Mouse (Mus musculus) hindbrain, embryonic 16.5 days (tissue): ENCODE data around the gene Gm36079. TPM values are rescaled to one million over a fixed set of nuclear protein-coding genes. Genes with fewer than 3 reads are reported as not detected.
"Not testable (repeated sequence)": the region's sequence is repeated elsewhere in the genome, so short reads cannot be mapped to it uniquely, and the experiment has no call there.

Experiments
- ATAC-seq: fragments of 200-750 bp; cut with Nextera tagmentation; 2 replicates; pipeline ENCODE4 v1.8.0; 2017; ENCODE audit warnings: moderate TSS enrichment, moderate library complexity
- H3K27ac ChIP-seq: fragments of 300-500 bp; sonication (generic); 2 replicates; pipeline ENCODE4 v1.5.1; 2014; ENCODE audit warnings: low read depth, mild to moderate bottlenecking, control low read depth, low read length, moderate library complexity
- H3K27me3 ChIP-seq: fragments of 300-500 bp; sonication (generic); replicated peaks from 2 replicates; pipeline ENCODE4 v1.6.1; 2014; ENCODE audit warnings: low read length; ENCODE audit not compliant: control insufficient read depth, insufficient read depth
- H3K36me3 ChIP-seq: fragments of 300-500 bp; sonication (generic); 2 replicates; pipeline ENCODE4 v1.6.1; 2014; ENCODE audit warnings: mild to moderate bottlenecking, low read length, moderate library complexity, mixed read lengths; ENCODE audit not compliant: control insufficient read depth, insufficient read depth
- H3K4me1 ChIP-seq: fragments of 300-500 bp; sonication (generic); 2 replicates; pipeline ENCODE4 v1.6.1; 2014; ENCODE audit warnings: low read depth, low read length; ENCODE audit not compliant: control insufficient read depth, insufficient read depth
- H3K4me2 ChIP-seq: fragments of 300-500 bp; sonication (generic); 2 replicates; pipeline ENCODE4 v1.6.1; 2014; ENCODE audit warnings: mild to moderate bottlenecking, low read length, control low read depth, moderate library complexity
- H3K4me3 ChIP-seq: fragments of 300-500 bp; sonication (generic); 2 replicates; pipeline ENCODE4 v1.5.1; 2014; ENCODE audit warnings: mild to moderate bottlenecking, low read length, control low read depth, moderate library complexity
- H3K9ac ChIP-seq: fragments of 300-500 bp; sonication (generic); 2 replicates; pipeline ENCODE4 v1.6.1; 2014; ENCODE audit warnings: low read depth, mild to moderate bottlenecking, control low read depth, low read length, moderate library complexity
- H3K9me3 ChIP-seq: fragments of 300-500 bp; sonication (generic); 2 replicates; pipeline ENCODE4 v1.6.1; 2014; ENCODE audit warnings: mild to moderate bottlenecking, low read length, moderate library complexity; ENCODE audit not compliant: control insufficient read depth
- WGBS: fragments of 180-500 bp; shearing (Covaris S2); extraction: QIAGEN DNeasy Blood & Tissue Kit; methylation state at CpG from one replicate; pipeline ENCODE4 v1.1.7; 2014; 5-methylcytosine and 5-hydroxymethylcytosine counted together
- polyA plus RNA-seq: library from polyadenylated mRNA; unstranded; fragments of >200 nt; fragmentation: Nextera tagmentation; extraction: Ambion mirVana; gene quantifications from 2 replicates; pipeline ENCODE4 v1.2.1, GENCODE M21; 2015

The Gm36079 gene
- polyA plus RNA-seq, 1 experiment from 2014 or later = not detected

- not testable (repeated sequence) for H3K27ac ChIP-seq, H3K9me3 ChIP-seq, H3K4me3 ChIP-seq, H3K36me3 ChIP-seq, H3K27me3 ChIP-seq, H3K4me2 ChIP-seq, H3K9ac ChIP-seq, H3K4me1 ChIP-seq
- peak; percentile 73 for ATAC-seq
- WGBS = no CpG with 5 or more reads among the region's 22 CpGs
Observed at GRCm38 (mm10) chr13:119998442-119999086, 28.2 kb downstream of the Gm36079 start.

GRCm38 (mm10) chr13:119991917-119992496 is 34.8 kb downstream of the Gm36079 start:
- not testable (repeated sequence) for H3K4me1 ChIP-seq, H3K36me3 ChIP-seq, H3K4me2 ChIP-seq, H3K9me3 ChIP-seq, ATAC-seq, H3K9ac ChIP-seq, H3K4me3 ChIP-seq, H3K27me3 ChIP-seq, H3K27ac ChIP-seq
- WGBS = no CpG with 5 or more reads among the region's 10 CpGs

GRCm38 (mm10) chr13:119991264-119991663 is 35.5 kb downstream of the Gm36079 start:
- H3K36me3 ChIP-seq, H3K27me3 ChIP-seq, H3K4me3 ChIP-seq, H3K4me1 ChIP-seq, H3K4me2 ChIP-seq, H3K9ac ChIP-seq, H3K27ac ChIP-seq, H3K9me3 ChIP-seq: not testable (repeated sequence)
- no CpG with 5 or more reads among the region's 13 CpGs for WGBS
- ATAC-seq = peak; percentile 56

Other genes with a start within 250 kb of the Gm36079 start
- gene Zfp131, start 236.1 kb downstream of the Gm36079 start, polyA plus RNA-seq = 26.9 and 27.1 TPM in 2 replicates
- not detected in 2 replicates for gene AF067063, start 196.8 kb downstream of the Gm36079 start, polyA plus RNA-seq
- gene D13Ertd608e, start 191.0 kb downstream of the Gm36079 start, polyA plus RNA-seq = not detected in 2 replicates
- gene Tcstv1, start 132.2 kb downstream of the Gm36079 start, polyA plus RNA-seq = not detected in 2 replicates
- not detected in 2 replicates for gene Gm21761, start 97.7 kb downstream of the Gm36079 start, polyA plus RNA-seq
- gene B020031M17Rik, start 76.2 kb downstream of the Gm36079 start, polyA plus RNA-seq = not detected in 2 replicates
- not detected in 2 replicates for gene Gm21188, start 25.2 kb upstream of the Gm36079 start, polyA plus RNA-seq
- gene Gm20767, start 113.2 kb upstream of the Gm36079 start, polyA plus RNA-seq = not detected in 2 replicates
- not detected in 2 replicates for gene Gm21818, start 145.4 kb upstream of the Gm36079 start, polyA plus RNA-seq
- gene Gm21762, start 188.9 kb upstream of the Gm36079 start, polyA plus RNA-seq = not detected in 2 replicates
- not detected in 2 replicates for gene Gm21731, start 212.1 kb upstream of the Gm36079 start, polyA plus RNA-seq
- not detected in 2 replicates for gene AF067061, start 236.1 kb upstream of the Gm36079 start, polyA plus RNA-seq